Mouse (Mus musculus) induced T-regulatory cell, adult 2 months (primary cell): ENCODE measurements around the gene Acap1.
"Not testable (repeated sequence)": the region's sequence is repeated elsewhere in the genome, so short reads cannot be mapped to it uniquely, and the experiment has no call there.

Experiments used
- DNase-seq: peaks from one replicate; pipeline ENCODE4 v3.0.0-alpha.2; 2012; ENCODE audit warnings: low read depth

Gene Acap1

GRCm38 (mm10) chr11:69921114-69922011 is 26.0 kb upstream of the Acap1 start, which contains the start of gene Eif5a:
Gene Eif5a (minus strand): TSS chr11:69921958.
- DNase-seq: peak; percentile 100

- peak; percentile 70 for DNase-seq
These were observed 25.1 kb upstream of the Acap1 start for GRCm38 (mm10) chr11:69920266-69921031.

GRCm38 (mm10) chr11:69919661-69920265 is 24.4 kb upstream of the Acap1 start:
- peak; percentile 95 for DNase-seq

- DNase-seq: no peak
These were observed 23.7 kb upstream of the Acap1 start for GRCm38 (mm10) chr11:69919053-69919452.

DNA sequence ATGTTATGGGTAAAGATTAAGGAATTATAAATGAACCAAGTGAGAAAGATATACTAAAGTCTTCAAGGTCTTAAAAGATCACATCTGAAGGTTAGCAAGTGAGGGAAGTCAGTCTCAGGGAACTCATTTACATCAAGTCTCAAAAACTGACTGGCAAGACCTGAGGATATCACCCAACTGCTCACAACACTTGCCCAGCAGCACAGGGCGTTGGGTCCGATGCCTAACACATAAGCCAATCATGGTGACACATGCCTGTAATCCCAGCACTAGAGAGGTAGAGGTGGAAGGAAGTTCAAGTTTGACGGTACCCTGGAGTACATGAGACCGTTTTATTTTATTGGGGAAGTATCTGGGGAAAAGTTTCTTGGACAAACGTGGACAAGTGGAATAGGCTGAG is 22.8 kb upstream of the Acap1 start:
- DNase-seq: no peak

- DNase-seq: no peak
These were observed 22.1 kb upstream of the Acap1 start for GRCm38 (mm10) chr11:69917379-69917948.

GRCm38 (mm10) chr11:69916652-69917378 is 21.5 kb upstream of the Acap1 start:
- DNase-seq: not testable (repeated sequence)

- peak; percentile 48 for DNase-seq
These were observed 20.6 kb upstream of the Acap1 start for GRCm38 (mm10) chr11:69915667-69916627.

- DNase-seq: no peak
These were observed 19.6 kb upstream of the Acap1 start for GRCm38 (mm10) chr11:69914917-69915430.

DNA sequence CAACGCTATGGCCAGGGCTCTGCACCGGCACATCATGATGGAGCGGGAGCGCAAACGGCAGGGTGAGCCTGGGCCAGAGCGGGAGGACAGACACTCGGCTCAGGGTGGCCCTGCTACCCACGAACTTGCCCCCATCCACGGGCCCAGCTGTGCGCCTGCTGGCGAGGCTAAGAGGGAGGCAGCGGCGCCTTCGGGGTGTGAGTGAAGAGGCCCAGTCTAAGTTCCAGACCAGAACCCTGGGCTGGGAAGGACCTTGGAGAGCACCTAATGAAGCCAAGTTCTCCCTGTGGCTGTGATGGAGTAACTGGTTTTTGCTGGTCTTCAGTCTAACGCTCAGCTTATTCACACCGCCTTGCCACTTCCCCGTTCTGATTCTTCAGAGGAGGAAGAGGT is 19.0 kb upstream of the Acap1 start:
- DNase-seq: peak; percentile 68

DNA sequence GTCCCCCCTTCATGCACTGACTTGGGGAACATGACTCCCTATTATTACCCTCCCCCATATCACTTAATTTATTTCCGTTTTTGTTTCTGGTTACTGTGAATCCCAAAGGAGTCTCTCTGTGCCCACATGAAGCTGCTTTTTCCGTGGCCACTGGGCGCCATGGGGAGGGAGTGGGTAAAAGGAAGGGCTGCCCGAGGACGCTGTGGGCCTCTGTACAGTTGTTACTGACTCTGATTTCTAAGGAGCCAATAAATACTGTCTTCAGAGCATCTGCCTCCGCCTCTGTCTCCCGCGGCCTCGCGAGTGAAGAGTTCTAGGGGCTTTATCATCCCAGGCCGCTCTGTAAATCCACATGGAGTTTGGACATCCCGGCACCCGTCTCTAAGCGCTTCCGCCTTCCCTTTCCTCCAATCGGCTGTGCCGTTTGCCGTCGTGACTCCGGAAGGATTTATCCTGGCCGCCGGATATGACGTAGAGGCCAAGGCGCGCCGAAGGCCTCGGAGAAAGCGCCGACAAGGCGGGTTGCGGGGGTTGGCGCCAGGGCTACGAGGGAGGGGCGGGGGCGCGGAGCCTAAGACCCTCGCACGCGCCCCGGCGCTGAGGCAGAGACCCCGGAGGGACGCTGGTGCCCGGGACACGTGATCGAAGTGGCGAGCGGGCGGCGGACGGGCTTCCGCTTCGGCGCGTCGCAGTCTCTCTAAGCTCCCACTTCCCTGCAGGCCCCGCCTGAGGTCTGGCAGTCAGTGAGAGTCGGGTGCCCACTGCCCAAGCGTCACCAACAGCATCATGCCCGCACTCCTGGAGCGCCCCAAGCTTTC is 18.4 kb upstream of the Acap1 start, which contains the start of gene Gps2:
Gps2 (plus strand) TSS at position 335 of the 818 bp plus-strand sequence.
- peak; percentile 97 for DNase-seq

- no peak for DNase-seq
These were observed 17.6 kb upstream of the Acap1 start for GRCm38 (mm10) chr11:69912716-69913530.

DNA sequence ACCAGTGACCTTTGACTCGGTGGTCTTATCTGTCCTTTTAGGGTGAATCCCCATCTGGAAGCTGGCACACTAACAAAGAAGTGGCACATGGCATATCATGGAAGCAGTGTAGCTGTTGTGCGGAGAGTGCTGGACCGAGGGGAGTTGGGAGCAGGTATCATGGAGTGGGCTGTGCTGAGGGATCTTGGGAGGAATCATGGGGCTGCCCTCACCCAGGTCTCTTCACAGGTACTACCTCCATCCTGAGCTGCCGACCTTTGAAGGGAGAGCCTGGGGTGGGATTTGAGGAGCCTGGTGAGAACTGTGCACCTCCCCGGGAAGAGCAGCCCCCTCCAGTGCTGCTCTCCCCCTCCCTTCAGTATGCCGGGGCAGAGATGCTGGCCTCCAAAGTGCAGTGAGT is 16.4 kb upstream of the Acap1 start:
- no peak for DNase-seq

GRCm38 (mm10) chr11:69910781-69911560 is 15.6 kb upstream of the Acap1 start:
- DNase-seq: no peak

- DNase-seq: no peak
These were observed 14.8 kb upstream of the Acap1 start for GRCm38 (mm10) chr11:69910177-69910576.

DNA sequence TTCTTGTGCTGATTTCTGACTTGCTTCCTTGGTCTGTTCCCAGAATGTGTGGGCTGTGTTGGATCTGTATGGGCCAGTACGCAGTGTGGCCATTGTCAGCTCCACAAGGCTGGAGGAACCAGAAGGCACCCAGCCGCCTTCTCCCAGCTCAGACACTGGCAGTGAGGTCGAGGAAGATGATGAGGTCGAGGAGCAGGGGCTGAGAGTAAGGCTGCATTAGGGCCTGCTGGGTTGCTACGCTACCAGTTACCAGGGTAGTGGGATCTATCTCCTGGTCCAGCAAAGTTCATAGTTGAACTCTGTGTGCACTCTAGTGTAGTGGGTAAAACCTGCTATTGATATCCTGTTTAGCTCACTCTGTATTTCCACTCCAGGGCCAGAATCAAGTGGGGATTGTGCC is 13.8 kb upstream of the Acap1 start:
- no peak for DNase-seq

DNA sequence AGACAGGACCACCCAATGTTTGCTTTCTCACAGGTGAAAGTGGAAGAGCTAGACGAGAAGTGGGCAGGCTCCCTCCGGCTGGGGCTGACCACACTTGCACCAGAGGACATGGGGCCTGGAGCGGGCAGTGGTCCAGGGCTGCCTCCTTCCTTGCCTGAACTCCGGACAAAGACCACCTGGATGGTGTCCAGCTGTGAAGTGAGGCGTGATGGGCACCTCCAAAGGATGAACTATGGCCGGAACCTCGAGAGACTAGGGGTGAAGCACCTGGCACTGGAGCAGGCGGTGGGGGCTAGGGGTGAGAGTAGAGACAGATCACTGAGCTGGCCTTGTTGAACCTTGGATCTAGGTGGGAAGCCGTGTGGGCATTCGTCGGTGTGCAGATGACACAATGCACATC is 13.3 kb upstream of the Acap1 start:
- DNase-seq: no peak
